Mouse (Mus musculus) heart, embryonic 16.5 days (tissue): Measurements from ENCODE around the gene Dync2h1. TPM values are rescaled to one million over a fixed set of nuclear protein-coding genes. Genes with fewer than 3 reads are reported as not detected.
"Not testable (repeated sequence)": the region's sequence is repeated elsewhere in the genome, so short reads cannot be mapped to it uniquely, and the experiment has no call there.

ENCODE experiments used
- ATAC-seq: fragments of 200-750 bp; cut with Nextera tagmentation; replicated peaks from 2 replicates; pipeline ENCODE4 v1.8.0; 2017; ENCODE audit warnings: moderate number of reproducible peaks; ENCODE audit not compliant: insufficient read depth, low FRiP score; ENCODE audit errors: extremely low read depth
- H3K27ac ChIP-seq: fragments of 300-500 bp; sonication (generic); 2 replicates; pipeline ENCODE4 v1.5.1; 2014; ENCODE audit warnings: mild to moderate bottlenecking, low read length, control low read depth, moderate library complexity
- H3K27me3 ChIP-seq: fragments of 300-500 bp; sonication (generic); 2 replicates; pipeline ENCODE4 v1.6.1; 2014; ENCODE audit warnings: low read length, mixed read lengths; ENCODE audit not compliant: control insufficient read depth, insufficient read depth
- H3K36me3 ChIP-seq: fragments of 300-500 bp; sonication (generic); 2 replicates; pipeline ENCODE4 v1.6.1; 2014; ENCODE audit not compliant: control insufficient read depth, insufficient read depth
- H3K4me1 ChIP-seq: fragments of 300-500 bp; sonication (generic); 2 replicates; pipeline ENCODE4 v1.6.1; 2014; ENCODE audit warnings: low read length, mixed read lengths; ENCODE audit not compliant: control insufficient read depth, insufficient read depth
- H3K4me2 ChIP-seq: fragments of 300-500 bp; sonication (generic); 2 replicates; pipeline ENCODE4 v1.6.1; 2014; ENCODE audit warnings: low read depth, mild to moderate bottlenecking, control low read depth, low read length
- H3K4me3 ChIP-seq: fragments of 300-500 bp; sonication (generic); 2 replicates; pipeline ENCODE4 v1.5.1; 2014; ENCODE audit warnings: mild to moderate bottlenecking, control low read depth, low read length
- H3K9ac ChIP-seq: fragments of 300-500 bp; sonication (generic); 2 replicates; pipeline ENCODE4 v1.6.1; 2014; ENCODE audit warnings: low read length, control low read depth
- H3K9me3 ChIP-seq: fragments of 300-500 bp; sonication (generic); replicated peaks from 2 replicates; pipeline ENCODE4 v1.6.1; 2016; ENCODE audit warnings: low read length; ENCODE audit not compliant: control insufficient read depth
- WGBS: fragments of 180-500 bp; shearing (Covaris S2); extraction: QIAGEN DNeasy Blood & Tissue Kit; methylation state at CpG from one replicate; pipeline ENCODE4 v1.1.7; 2014; 5-methylcytosine and 5-hydroxymethylcytosine counted together
- polyA plus RNA-seq: library from polyadenylated mRNA; unstranded; fragments of >200 nt; fragmentation: Nextera tagmentation; extraction: Ambion mirVana; gene quantifications from 2 replicates; pipeline ENCODE4 v1.2.1, GENCODE M21; 2015

Dync2h1 gene
- polyA plus RNA-seq: 6.2 TPM in 2 replicates

DNA sequence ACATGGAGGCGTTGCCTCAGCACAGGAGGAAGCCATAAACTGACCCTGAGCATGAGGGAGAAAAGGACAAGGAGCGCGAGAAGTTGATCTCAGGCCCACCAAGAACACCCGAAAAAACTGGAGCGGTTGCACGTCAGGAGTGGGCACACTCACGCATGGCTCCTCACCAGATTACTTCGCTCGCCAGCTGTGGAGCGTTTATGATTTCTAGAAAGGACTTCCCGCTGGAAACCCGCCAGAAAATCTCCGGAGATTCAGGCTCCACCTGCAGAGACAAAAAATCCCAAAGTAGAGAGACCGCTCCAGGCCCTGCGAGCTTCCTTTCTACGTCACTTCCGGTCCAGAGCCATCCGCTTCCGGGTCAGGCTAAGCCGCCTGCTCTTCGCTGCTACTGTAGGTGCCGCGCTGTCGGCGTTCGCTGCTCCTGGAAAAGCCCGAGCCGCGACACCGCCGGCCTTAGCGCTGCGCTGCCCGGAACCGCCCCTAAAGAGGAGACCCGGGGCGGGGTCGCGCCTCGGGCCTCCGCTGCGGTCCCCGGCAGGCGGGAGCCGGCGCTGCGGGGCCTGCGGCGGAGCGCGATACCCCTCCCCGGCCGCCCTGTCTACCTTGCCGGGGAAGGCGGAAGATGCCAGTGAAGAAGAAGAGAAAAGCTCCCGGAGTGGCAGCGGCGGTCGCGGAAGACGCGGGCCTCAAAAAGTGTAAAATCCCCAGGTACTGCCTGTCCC, at the start of gene Dync2h1, which contains the start of gene Dcun1d5:
Gene Dync2h1 (minus strand): TSS at position 275 of the 725 bp plus-strand sequence.
Gene Dcun1d5 (plus strand): TSS at position 349 of the 725 bp plus-strand sequence.
- H3K9ac ChIP-seq: peak within 1 kb of the TSS; percentile 95
- under 1% methylated on average over 62 of the region's 62 CpGs for WGBS
- peak within 1 kb of the TSS; percentile 96 for H3K4me3 ChIP-seq
- peaks cover 17% of the 10 kb centered on the region for H3K4me1 ChIP-seq
- no peaks in the 10 kb centered on the region for H3K9me3 ChIP-seq
- H3K27ac ChIP-seq: peak within 1 kb of the TSS; percentile 96
- H3K27me3 ChIP-seq: no peaks in the 10 kb centered on the region
- H3K36me3 ChIP-seq: no peaks in the 10 kb centered on the region
- peak within 1 kb of the TSS; percentile 84 for H3K4me2 ChIP-seq
- ATAC-seq: peak; percentile 99

GRCm38 (mm10) chr9:7221460-7221859, 37.2 kb upstream of the Dync2h1 start:
- no peak overlapping the region for H3K4me3 ChIP-seq
- no peak overlapping the region for H3K4me2 ChIP-seq
- ATAC-seq: no peak
- no peak overlapping the region for H3K27ac ChIP-seq
- H3K9me3 ChIP-seq: no peaks in the 10 kb centered on the region
- H3K9ac ChIP-seq: no peak overlapping the region
- WGBS: 73% methylated on average over 7 of the region's 7 CpGs
- H3K27me3 ChIP-seq: no peaks in the 10 kb centered on the region
- no peaks in the 10 kb centered on the region for H3K36me3 ChIP-seq
- no peaks in the 10 kb centered on the region for H3K4me1 ChIP-seq

DNA sequence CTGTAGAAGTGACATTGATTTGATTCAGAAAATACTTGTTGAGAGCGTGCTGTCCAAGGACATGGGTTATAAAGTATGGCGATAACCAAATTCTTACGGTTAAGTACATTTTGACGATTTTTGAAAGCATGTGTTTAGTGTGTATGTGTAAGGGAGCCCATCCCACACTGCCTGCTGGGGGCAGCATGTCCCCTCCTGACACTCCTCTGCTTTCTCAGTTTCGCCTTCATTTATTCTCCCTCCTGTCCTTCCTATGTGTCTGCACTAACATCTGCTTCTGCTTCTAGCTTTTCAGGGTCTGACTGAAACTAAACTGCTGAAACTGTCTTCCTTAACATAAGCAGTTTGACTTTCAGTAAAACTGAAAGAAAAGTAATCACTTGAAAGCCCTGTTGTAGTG, 36.8 kb upstream of the Dync2h1 start:
- H3K27ac ChIP-seq: no peak overlapping the region
- no peaks in the 10 kb centered on the region for H3K36me3 ChIP-seq
- H3K9ac ChIP-seq: no peak overlapping the region
- WGBS: 81% methylated on average over 5 of the region's 5 CpGs
- no peaks in the 10 kb centered on the region for H3K27me3 ChIP-seq
- no peaks in the 10 kb centered on the region for H3K4me1 ChIP-seq
- ATAC-seq: no peak
- H3K9me3 ChIP-seq: no peaks in the 10 kb centered on the region
- no peak overlapping the region for H3K4me3 ChIP-seq
- H3K4me2 ChIP-seq: no peak overlapping the region

DNA sequence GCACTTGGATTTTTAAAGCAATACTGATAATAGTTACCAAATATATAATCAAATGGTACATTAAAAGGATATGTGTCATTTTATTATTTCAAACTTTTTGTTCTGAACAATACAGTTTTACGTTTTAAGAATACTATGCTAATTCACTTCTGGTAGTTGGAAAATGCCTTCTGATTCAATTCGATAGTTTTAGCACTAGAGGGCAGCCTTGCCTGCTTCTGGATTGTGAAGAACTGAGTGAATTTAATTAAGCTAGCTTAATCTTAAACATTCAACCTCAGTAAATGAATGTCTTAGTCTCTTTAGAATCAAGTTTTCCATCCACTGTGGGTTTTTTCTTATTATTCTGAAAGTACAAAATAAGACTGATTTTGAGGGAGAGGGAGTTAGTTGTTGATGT, 32.0 kb upstream of the Dync2h1 start:
- Histone ChIP-seq H3K27me3 (no peaks in the 10 kb centered on the region), H3K9me3 (no peaks in the 10 kb centered on the region), H3K4me2 (no peak overlapping the region), H3K4me3 (no peak overlapping the region), H3K4me1 (no peaks in the 10 kb centered on the region), H3K9ac (no peak overlapping the region), H3K36me3 (peaks cover 9% of the 10 kb centered on the region), H3K27ac (no peak overlapping the region)
- ATAC-seq: no peak
- WGBS: 51% methylated on average over 2 of the region's 2 CpGs

DNA sequence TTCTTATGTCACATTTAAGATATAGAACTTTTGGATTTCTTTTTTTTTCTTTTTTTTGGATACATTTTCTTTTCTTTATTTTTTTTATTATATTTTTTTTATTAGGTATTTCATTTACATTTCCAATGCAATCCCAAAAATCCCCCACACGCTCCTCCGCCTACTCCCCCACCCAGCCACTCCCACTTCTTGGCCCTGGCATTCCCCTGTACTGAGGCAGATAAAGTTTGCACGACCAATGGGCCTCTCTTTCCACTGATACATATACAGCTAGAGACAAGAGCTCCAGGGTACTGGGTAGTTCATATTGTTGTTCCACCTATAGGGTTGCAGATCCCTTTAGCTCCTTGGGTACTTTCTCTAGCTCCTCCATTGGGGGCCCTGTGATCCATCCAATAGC, 6.4 kb upstream of the Dync2h1 start:
- not testable (repeated sequence) for H3K36me3 ChIP-seq, H3K4me3 ChIP-seq, H3K27me3 ChIP-seq, H3K27ac ChIP-seq, H3K9me3 ChIP-seq, ATAC-seq, H3K9ac ChIP-seq, H3K4me2 ChIP-seq, H3K4me1 ChIP-seq
- WGBS: 86% methylated on average over 3 of the region's 3 CpGs

GRCm38 (mm10) chr9:7184897-7185291, 648 bp upstream of the Dync2h1 start:
- peak overlapping the region; percentile 96 for H3K4me3 ChIP-seq
- H3K4me1 ChIP-seq: peaks cover 17% of the 10 kb centered on the region
- peak overlapping the region; percentile 96 for H3K27ac ChIP-seq
- no peaks in the 10 kb centered on the region for H3K9me3 ChIP-seq
- H3K27me3 ChIP-seq: no peaks in the 10 kb centered on the region
- H3K4me2 ChIP-seq: peak overlapping the region; percentile 84
- ATAC-seq: peak; percentile 70
- peak overlapping the region; percentile 95 for H3K9ac ChIP-seq
- H3K36me3 ChIP-seq: peaks cover under 1% of the 10 kb centered on the region; the same call in 1 of the 2 replicates
- under 1% methylated on average over 23 of the region's 31 CpGs for WGBS

DNA sequence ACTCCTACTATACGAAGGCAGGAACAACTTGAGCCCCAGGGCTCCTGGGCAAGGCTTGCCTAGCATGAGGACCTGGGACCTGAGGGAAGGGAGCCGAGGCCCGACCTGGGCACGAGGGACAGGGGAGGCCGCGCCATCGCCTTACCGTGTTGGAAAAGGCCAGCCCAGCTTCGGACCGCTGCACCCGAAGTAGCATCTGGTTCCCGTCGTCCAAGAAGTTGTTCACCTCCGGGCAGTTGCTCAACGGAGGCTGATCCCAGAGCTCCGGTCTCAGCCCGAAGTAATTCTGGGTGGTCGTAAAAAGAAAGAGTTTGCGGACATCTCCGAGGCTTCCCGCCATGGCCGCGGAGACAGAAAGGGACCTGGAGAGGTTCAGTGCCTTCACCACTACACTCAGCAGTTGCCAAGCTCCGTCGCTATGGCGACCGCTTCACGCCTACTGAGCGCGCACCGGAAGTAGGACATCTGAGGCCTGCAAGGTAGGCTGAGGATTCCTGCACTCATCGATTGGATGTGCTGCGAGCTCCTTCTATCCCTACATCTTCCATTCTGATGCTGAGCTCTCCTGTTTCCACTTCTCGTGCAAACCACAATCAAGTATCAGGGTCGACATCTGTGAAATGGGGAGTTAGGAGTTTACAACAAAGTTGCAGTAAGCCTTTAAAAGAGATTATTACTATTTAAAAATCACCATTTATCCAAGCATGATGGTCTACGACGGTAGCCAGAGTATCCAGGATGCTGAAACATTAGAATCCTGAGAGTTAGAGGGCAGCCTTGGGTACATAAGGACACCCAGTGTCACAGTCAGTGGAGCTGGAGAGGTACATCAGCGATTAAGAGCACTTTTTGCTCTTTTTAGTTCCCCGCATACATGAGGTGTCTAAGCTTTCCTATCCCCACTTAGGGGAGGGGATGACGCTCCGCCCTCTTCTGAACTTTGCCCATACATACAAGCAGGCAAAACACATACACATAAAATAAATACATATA, 7.3 kb downstream of the Dync2h1 start:
- WGBS: 11% methylated on average over 41 of the region's 41 CpGs
- peak overlapping the region; percentile 71 for H3K9ac ChIP-seq

DNA sequence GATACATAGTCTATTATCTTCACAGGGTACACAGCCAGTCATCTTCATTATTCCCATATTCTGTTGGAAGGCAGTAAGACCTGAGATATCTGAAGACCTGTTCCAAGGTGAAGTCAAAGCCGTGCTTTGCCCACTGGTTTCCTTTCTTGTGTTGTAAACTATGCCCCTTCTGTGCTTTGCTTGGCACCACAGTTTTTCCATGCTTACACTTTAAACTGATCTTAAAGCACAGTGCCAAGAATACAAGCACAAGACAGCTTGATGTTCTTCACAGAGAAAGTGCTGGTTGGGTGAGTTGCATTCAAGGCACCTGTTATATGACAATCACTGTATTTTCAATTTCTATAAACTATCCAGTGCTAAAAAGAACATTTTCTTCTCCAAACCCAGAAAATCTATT, 10.5 kb downstream of the Dync2h1 start:
- H3K4me1 ChIP-seq: peaks cover 3% of the 10 kb centered on the region; the same call in 1 of the 2 replicates
- 69% methylated on average over 1 of the region's 1 CpGs for WGBS
- H3K36me3 ChIP-seq: no peaks in the 10 kb centered on the region; the same call in 1 of the 2 replicates
- no peak overlapping the region for H3K27ac ChIP-seq
- H3K4me2 ChIP-seq: no peak overlapping the region
- no peak overlapping the region for H3K4me3 ChIP-seq
- no peak overlapping the region for H3K9ac ChIP-seq
- no peak for ATAC-seq
- no peaks in the 10 kb centered on the region for H3K9me3 ChIP-seq
- H3K27me3 ChIP-seq: no peaks in the 10 kb centered on the region

More for the DNA sequence above, 7.3 kb downstream of the Dync2h1 start:
- Histone ChIP-seq H3K27me3 (no peaks in the 10 kb centered on the region), H3K4me2 (peak overlapping the region; percentile 96), H3K36me3 (no peaks in the 10 kb centered on the region; the same call in 1 of the 2 replicates), H3K4me1 (peaks cover 3% of the 10 kb centered on the region; the same call in 1 of the 2 replicates), H3K9me3 (no peaks in the 10 kb centered on the region), H3K27ac (no peak overlapping the region), H3K4me3 (peak overlapping the region; percentile 64)
- peak; percentile 95 for ATAC-seq
